Mouse (Mus musculus): ENCODE results near the gene Dido1.

DNA sequence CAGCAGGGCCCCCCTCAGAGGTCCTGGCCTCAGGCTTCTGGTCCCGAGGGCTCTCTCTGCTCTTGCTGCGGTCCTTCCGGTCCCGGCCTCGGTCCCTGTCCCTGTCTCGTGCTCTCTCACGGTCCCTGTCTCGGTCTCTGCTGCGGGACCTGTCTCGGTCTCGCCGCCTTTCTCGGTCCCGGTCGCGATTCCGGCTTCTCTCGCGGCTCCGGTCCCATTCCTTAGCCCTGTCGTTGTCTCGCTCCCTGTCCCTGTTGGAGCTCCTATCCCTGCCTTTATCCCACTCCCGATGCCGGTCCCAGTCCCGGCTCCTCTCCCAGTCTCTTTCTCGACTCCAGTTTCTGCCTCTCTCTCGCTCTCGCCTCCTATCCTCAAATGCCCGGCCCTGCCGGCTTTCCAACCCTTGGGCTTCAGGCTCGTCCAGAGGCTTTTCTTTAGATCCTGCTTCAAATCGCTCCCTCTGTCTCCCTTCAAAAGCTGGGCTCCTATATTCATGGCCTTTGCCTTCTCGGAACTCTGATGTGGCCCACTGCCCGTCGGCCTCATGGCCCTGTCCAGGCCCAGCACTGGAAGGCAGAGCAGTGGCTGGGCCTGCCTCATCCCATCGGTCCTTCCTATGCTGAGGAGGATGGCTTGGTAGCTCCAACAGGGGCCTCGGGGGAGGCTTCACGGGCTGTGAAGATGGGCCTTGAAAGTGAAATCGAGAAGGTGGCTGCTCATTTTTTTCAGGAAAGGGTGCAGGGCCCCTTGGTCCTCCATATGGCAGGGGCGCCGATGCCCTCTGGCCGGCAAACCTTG lies 50.2 kb downstream of the Dido1 start:
- TF ChIP-seq CTCF (conservative IDR thresholded peaks at IDR 0.05; ENCODE audit: low read length) (no peak), POU5F1 (IDR thresholded peaks at IDR 0.05; ENCODE audit: borderline replicate concordance, low read length) (no peak)
